Mouse (Mus musculus): ENCODE results near the gene Sparc.

- TF ChIP-seq CTCF (IDR thresholded peaks at IDR 0.05; ENCODE audit: borderline replicate concordance, insufficient read depth, low read length), result no peak
- no peak for TF ChIP-seq POLR2A (IDR thresholded peaks at IDR 0.05; ENCODE audit: low read depth, low read length)
Observed at GRCm38 (mm10) chr11:55367783-55368182, 55.2 kb downstream of the Sparc start.

Data from embryonic fibroblast, embryonic 13.5 days (primary cell).